Mouse (Mus musculus) layer of hippocampus, postnatal 10 days (tissue): ENCODE measurements around the gene Pnp2. TPM values are rescaled to one million over a fixed set of nuclear protein-coding genes. Genes with fewer than 3 reads are reported as not detected.
A peak's percentile ranks its signal among the peaks of the same experiment; 100 is the strongest.
"Not testable (repeated sequence)": the region's sequence is repeated elsewhere in the genome, so short reads cannot be mapped to it uniquely, and the experiment has no call there.

ENCODE experiments used
- DNase-seq, 2 experiments: peaks; one replicate each; pipeline ENCODE4 v3.0.0; 2021; ENCODE audit warnings: low spot score in 2 of 2
- long read RNA-seq: library from polyadenylated mRNA; stranded (forward); transcript quantifications from one replicate; pipeline ENCODE4 v2.0.0, GENCODE M21; 2023
- total RNA-seq, 2 experiments: library from RNA; stranded (reverse); gene quantifications; 2 replicates each; pipeline ENCODE4 v1.2.3; 2021

Pnp2 gene
- total RNA-seq: 1 to 10 TPM; 1.0 to 1.7 TPM
- long read RNA-seq, partial matches to known transcripts: 0 of 2 reads
- long read RNA-seq, other reads (novel, unspliced or antisense): 0 of 2 reads

DNA sequence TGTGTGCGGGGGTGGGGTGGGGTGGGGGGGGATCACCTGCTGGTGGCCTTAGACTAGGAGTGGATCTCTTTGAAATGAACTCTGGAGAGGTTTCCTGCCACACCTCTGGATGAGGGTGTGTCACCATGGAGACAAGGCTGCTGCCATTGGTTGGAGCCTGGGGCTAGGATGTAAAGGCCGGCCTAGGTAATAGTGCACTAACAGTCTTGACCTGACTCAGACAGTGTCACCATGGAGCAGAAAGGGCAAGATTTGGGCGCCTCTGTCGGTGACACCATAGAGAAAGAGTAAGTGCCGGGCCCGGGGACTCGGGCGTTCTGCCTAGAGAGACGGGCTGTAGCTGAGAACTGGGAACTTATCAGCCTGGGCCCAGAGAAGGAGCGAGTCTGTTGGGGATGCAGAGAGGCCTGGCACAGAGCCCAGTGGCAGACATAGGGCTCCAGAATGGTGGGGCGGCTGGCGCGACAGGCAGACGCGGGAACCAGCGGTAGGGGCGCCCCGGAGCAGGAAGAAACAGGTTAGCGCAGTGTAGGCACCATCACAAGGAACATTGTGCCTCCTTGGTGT is at the start of gene Pnp2:
Gene Pnp2 (plus strand): TSS at position 51 of the 567 bp plus-strand sequence.
- DNase-seq: peak; percentile 63 to 73

GRCm38 (mm10) chr14:50908126-50908525 is 47.7 kb upstream of the Pnp2 start:
- DNase-seq: no peak

- no peak for DNase-seq
These were observed 44.4 kb upstream of the Pnp2 start for GRCm38 (mm10) chr14:50911356-50911755.

- DNase-seq: not testable (repeated sequence)
These were observed 32.4 kb upstream of the Pnp2 start for GRCm38 (mm10) chr14:50923437-50923836.

DNA sequence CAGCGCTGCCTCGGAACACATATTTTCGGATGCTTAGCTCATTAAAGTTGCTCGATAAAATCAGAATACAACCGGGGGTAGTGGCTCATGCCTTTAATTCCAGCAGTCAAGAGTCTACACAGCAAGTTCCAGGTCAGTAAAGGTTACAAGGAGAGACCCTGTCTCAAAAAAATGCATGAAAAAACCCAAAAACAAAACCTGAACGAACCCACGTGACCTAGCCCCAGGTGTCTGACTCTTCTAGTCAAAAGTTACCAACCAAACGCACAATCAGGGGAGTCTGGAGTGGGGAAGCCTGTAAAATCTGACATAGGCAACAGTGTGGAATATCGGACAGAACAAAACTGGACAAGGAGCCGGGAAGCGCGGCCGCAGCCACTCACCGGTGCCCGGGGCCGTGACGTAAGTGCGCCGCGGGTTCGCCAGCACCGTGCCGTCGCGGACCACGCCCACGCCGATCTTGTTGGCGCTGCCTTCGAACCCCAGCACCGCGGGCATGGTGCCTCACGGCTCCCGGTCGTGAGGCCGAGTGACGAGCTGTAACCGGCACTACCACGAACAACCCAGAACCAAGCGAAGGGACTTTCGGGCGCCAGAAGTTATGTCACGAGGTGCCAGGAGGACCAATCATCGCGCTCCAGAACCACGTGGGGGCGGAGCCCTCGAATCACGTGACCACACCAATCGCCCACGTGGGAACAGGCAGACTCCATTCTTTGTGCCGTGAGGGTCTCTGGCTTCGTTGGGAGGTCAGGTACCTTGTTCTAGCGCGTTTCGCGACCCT is 31.3 kb upstream of the Pnp2 start, which contains the start of the genes Osgep and Apex1:
Gene Osgep (minus strand): TSS at position 613 of the 784 bp plus-strand sequence.
Gene Apex1 (plus strand): TSS at position 688 of the 784 bp plus-strand sequence.
- DNase-seq: peak; percentile 97

GRCm38 (mm10) chr14:50925111-50925920 is 30.5 kb upstream of the Pnp2 start:
- peak in 1 of 2 experiments; percentile 27 for DNase-seq

- DNase-seq: no peak
These were observed 28.4 kb upstream of the Pnp2 start for GRCm38 (mm10) chr14:50927366-50927765.

DNA sequence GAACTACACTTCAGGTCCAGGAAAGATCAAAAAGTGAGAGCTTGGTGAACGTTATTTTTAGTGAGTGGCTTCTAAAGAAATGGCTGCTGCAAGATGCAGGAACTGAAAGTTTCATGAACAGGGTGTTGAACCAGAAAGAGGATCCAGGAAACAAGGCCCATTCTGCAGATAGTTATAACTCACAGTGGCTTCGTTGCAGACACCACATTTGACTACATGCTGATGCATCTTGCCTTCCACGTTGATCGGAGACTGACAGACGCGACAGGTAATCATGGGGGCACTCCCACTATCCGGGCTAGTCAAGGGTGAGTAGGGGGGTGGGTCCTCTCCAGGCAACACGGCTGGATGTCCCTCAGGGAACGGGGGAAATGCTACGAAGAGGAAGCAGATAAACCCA is 25.8 kb upstream of the Pnp2 start:
- DNase-seq: no peak

- no peak for DNase-seq
These were observed 25.4 kb upstream of the Pnp2 start for GRCm38 (mm10) chr14:50930377-50930753.

DNA sequence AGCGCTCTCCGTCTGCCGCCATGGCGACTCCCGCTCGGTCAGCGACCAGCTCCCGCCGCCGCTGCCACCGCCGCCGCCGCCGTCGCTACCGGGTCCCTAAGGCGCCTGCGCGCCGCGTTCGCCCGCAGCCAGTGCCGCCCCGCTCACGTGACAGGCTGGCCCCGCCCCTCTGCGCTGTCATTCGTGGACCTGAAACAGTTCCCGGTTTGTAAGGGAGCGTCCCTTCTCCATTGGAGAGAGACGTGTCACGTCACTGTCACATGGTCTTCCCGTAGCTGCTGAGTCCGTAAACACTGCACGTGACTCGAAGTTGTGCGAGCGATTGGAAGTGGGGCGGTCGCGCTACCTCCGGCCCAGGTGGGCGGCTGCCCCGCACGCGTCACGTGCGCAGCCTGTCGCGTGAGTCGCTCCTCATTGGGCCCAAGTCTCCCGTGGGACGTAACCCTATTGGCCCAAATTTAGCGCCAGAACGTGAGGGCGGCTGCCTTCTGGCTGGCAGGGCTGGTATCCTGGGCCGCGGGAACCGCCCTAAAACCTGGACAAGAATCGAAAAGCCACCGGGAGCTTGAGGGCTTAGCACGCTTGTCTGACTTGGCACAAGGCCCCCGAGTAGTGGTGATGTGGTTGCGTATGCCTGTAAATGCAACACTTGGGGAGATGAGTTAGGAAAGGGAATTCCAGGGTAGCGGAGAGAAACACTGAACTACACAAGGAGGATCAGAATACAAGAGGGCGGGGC is 24.9 kb upstream of the Pnp2 start, which contains the start of the genes Pip4p1 and Pnp:
Gene Pip4p1 (minus strand): TSS at position 103 of the 739 bp plus-strand sequence.
Gene Pnp (plus strand): TSS at position 329 of the 739 bp plus-strand sequence.
- peak; percentile 98 to 99 for DNase-seq

GRCm38 (mm10) chr14:50931493-50932020 is 24.2 kb upstream of the Pnp2 start:
- no peak for DNase-seq

GRCm38 (mm10) chr14:50936649-50937048 is 19.1 kb upstream of the Pnp2 start:
- DNase-seq: no peak

GRCm38 (mm10) chr14:50938119-50938908 is 17.5 kb upstream of the Pnp2 start:
- no peak for DNase-seq

DNA sequence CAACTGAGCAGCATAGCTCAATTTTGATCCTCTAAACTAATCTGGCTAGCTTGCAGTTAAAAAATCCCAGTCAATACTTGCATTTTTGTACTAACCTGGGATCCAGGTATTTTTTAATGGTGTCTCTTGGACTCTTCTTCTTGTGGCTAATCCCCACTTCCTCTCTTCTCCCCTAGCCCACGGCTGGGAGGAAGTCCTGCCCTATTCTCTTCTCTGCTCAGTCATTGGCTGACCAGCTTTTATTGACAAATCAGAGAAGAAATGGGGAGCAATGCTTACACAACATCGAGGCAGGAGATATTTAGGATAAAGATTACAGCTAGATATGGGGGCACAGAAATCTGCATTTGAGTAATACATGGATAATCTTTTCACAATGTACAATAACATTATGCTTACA is 16.9 kb upstream of the Pnp2 start:
- no peak for DNase-seq

DNA sequence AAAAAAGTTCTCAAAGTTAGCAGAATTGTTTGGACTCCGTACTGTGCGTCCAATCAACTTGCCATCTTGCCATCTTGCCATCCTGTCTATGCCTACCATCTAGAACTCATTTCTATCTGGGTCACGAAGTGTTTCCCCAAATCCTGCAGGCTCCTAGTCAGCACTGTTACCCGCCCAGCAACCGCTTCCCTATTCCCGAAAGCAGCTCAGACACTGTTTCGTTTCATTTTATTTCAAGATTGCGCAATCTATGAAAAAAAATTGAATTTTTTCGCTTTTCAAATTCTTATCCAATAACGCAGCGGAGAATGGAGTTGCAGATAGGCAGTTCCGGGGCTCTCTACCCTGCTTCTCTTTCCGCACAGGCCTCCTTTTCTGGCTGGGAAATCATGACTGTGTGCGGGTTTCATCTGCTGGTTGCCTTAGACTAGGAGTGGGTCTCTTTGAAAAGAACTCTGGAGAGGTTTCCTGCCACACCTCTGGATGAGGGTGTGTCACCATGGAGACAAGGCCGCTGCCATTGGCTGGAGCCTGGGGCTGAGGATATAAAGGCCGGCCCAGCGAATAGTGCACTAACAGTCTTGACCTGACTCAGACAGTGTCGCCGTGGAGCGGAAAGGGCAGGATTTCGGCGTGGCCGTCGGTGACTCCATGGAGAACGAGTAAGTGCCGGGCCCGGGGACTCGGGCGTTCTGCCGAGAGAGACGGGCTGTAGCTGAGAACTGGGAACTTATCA is 11.7 kb upstream of the Pnp2 start, which contains the start of gene Gm49342:
Gene Gm49342 (plus strand): TSS at position 586 of the 736 bp plus-strand sequence.
- DNase-seq: peak; percentile 90 to 91

DNA sequence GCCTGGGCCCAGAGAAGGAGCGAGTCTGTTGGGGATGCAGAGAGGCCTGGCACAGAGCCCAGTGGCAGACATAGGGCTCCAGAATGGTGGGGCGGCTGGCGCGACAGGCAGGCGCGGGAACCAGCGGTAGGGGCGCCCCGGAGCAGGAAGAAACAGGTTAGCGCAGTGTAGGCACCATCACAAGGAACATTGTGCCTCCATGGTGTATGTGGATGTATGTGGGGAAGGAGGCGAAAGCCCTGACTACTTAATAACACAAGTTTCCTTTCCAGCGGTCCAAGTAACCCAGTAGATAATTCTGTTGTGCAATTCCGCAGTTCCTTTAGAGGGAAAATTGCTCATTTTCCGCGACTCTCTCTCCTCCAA is 11.1 kb upstream of the Pnp2 start:
- DNase-seq: not testable (repeated sequence)

GRCm38 (mm10) chr14:50945081-50945480 is 10.7 kb upstream of the Pnp2 start:
- not testable (repeated sequence) for DNase-seq

- not testable (repeated sequence) for DNase-seq
These were observed 10.3 kb upstream of the Pnp2 start for GRCm38 (mm10) chr14:50945526-50945925.

GRCm38 (mm10) chr14:50955487-50955886 is 305 bp upstream of the Pnp2 start:
- no peak for DNase-seq
